Mouse (Mus musculus) testis, postnatal 10 days (tissue): ENCODE data around the gene Mxra7.

ENCODE experiments used
- DNase-seq: peaks from one replicate; pipeline ENCODE4 v3.0.0; 2021; ENCODE audit warnings: low spot score

Gene Mxra7

GRCm38 (mm10) chr11:116784221-116784620 is 43.6 kb downstream of the Mxra7 start:
- DNase-seq: no peak

- no peak for DNase-seq
Measured at GRCm38 (mm10) chr11:116782737-116783145, 45.1 kb downstream of the Mxra7 start.

GRCm38 (mm10) chr11:116775407-116775806 is 52.4 kb downstream of the Mxra7 start, which contains the start of gene St6galnac1:
TSS of gene St6galnac1 (minus strand) at chr11:116775507.
- DNase-seq: no peak

DNA sequence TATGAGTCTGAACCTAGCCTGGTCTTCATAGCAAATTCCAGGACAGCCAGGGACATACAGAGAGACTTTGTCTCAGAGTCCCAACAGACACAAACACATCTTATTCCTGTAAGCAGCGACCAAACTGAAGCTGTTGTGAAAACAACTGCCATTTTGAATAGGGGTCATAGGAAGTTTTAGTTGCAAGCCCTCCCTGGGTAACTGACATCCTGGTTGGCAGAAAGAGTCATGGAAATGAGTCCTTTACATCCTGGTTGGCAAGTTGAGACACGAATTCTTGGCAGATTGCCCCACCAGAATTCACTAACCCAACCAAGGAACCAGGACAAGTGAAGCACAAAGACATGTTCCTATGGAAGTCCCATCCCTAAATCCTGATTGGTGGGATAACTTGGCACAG is 54.6 kb downstream of the Mxra7 start:
- DNase-seq: no peak

- DNase-seq: no peak
Measured at GRCm38 (mm10) chr11:116769873-116770272, 58.0 kb downstream of the Mxra7 start.

GRCm38 (mm10) chr11:116764946-116765345 is 62.9 kb downstream of the Mxra7 start:
- no peak for DNase-seq

DNA sequence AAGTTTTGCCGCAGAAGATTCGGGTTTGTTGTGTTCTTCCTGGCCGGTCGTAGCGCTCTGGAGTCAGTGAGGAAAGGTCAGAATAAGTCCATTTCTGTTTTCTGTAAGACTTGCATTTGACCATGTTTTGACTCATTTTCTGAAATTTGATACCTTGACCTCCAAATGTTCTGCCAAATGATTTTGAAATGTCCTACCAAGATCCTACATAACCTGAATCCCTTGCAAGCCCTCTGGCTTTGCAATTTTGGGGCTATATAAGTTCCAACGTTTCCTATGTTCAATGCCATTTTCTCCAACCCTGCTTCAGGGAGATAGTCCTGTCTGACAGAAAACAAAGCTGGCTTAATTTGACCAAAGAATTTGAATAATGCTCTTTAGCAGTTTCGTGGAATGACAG is 63.5 kb downstream of the Mxra7 start:
- DNase-seq: no peak

DNA sequence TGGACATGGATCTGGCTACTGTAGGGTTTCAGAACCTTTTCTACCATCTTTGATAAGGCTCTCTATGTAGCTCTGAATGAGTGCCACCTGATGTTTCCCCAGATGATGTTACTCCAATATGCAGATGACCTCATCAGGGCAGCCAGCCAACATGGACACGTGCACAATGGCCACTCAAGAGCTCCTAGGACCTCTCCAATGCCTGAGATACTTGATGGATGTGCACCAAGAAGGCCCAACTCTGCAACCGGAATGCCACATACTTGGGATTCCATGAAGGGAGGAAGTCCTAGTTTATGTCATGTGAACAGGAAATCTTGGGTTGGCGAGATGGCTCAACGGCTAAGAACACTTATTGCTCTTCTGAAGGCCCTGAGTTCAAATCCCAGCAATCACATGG is 72.7 kb downstream of the Mxra7 start:
- DNase-seq: no peak

- no peak for DNase-seq
Measured at GRCm38 (mm10) chr11:116753674-116754470, 74.0 kb downstream of the Mxra7 start.
